Comparison of ENCODE assay signal across 14 mouse cellular contexts in the genomic region with DNA sequence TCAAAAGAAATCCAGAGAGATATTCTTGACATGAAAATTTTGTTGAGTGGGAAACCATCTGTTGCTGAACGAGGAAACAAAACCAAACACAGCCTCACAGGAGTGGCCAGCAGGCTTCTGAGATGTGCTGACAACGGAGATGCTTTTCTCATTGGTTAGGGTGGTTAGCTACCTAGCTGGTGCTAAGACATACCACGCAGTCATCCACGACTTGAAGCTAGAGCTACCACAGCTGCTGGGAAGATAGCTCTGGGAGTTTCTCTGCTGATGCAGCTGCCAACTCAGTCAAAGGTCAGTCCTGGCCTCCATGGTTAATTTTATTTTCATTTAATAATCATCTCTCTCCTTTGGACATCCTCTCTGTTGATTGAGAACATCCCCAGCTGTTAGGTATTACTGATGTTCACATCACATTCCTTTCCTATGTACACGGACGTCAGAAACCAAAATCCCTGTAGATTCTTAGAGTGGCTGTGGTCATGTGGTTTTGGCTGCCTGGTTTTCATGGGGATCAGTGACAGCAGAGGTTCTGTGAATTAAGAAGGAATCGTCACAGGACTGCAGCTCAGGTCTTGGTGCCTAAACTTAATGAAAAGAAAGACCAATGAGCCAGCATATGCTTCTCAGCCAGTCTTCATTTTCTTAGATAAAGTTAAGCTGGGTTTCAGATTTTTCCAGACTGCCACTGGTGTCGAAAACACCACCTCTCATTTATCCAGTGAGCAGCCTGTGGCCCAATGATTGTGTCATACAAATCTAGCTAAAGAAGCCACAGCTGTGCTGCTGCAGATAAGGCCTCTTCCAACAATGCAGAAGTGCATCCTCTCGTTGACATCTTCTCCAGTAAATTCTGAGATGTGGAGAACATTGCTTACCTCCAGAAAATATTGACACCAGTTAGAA. TPM values are rescaled to one million over a fixed set of nuclear protein-coding genes. Genes with fewer than 3 reads are reported as not detected.
DNase-seq lines count a peak whose midpoint lies in the region; ATAC-seq lines count a peak whose summit lies in the region.
"Had no signal": no experiment of that assay in that cellular context is flagged by ENCODE, and none has a peak within 500 bp of the region (broad histone marks: within the 10 kb centered on the region; RNA-seq: fewer than 3 reads in every experiment).

No protein-coding gene starts in this region.

- H3K4me2 ChIP-seq in embryonic facial prominence, embryonic 14.5 days (ENCODE audit: low read depth, low read length): no peak overlapping the region
- H3K4me2 ChIP-seq in lung, embryonic 16.5 days (ENCODE audit: low read depth, low read length): no peak overlapping the region
- H3K4me2 ChIP-seq in forebrain, embryonic 13.5 days: no peak overlapping the region
- H3K4me2 ChIP-seq: liver, embryonic 13.5 days; midbrain, embryonic 12.5 days had no signal

- no peak overlapping the region for H3K27ac ChIP-seq in embryonic facial prominence, embryonic 14.5 days (replicated peaks; ENCODE audit: low read depth, low read length)
- no peak overlapping the region for H3K27ac ChIP-seq in embryonic facial prominence, embryonic 10.5 days (replicated peaks)
- peak overlapping the region; percentile 41 for H3K27ac ChIP-seq in lung, embryonic 16.5 days (ENCODE audit: low read length)
- no peak overlapping the region for H3K27ac ChIP-seq in forebrain, embryonic 13.5 days
- H3K27ac ChIP-seq: liver, embryonic 13.5 days; midbrain, embryonic 12.5 days had no signal

- H3K36me3 ChIP-seq in embryonic facial prominence, embryonic 14.5 days (ENCODE audit: control insufficient read depth, insufficient read depth, low read length): no peaks in the 10 kb centered on the region
- H3K36me3 ChIP-seq in embryonic facial prominence, embryonic 10.5 days (replicated peaks): no peaks in the 10 kb centered on the region
- H3K36me3 ChIP-seq in lung, embryonic 16.5 days (ENCODE audit: control insufficient read depth, insufficient read depth, low read length): no peaks in the 10 kb centered on the region
- H3K36me3 ChIP-seq in forebrain, embryonic 13.5 days (ENCODE audit: poor library complexity, severe bottlenecking): no peaks in the 10 kb centered on the region
- H3K36me3 ChIP-seq: liver, embryonic 13.5 days; midbrain, embryonic 12.5 days had no signal

- H3K9me3 ChIP-seq in embryonic facial prominence, embryonic 14.5 days (ENCODE audit: control insufficient read depth, low read length): peaks cover 8% of the 10 kb centered on the region
- peaks cover 6% of the 10 kb centered on the region; the same call in 1 of the 2 replicates for H3K9me3 ChIP-seq in embryonic facial prominence, embryonic 10.5 days
- H3K9me3 ChIP-seq in lung, embryonic 16.5 days (ENCODE audit: control insufficient read depth, low read length): peaks cover 4% of the 10 kb centered on the region; the same call in 1 of the 2 replicates
- H3K9me3 ChIP-seq in forebrain, embryonic 13.5 days (replicated peaks): peaks cover 8% of the 10 kb centered on the region
- H3K9me3 ChIP-seq: liver, embryonic 13.5 days; midbrain, embryonic 12.5 days had no signal

- H3K9ac ChIP-seq in embryonic facial prominence, embryonic 14.5 days (ENCODE audit: low read depth, low read length): no peak overlapping the region
- no peak overlapping the region for H3K9ac ChIP-seq in lung, embryonic 16.5 days (ENCODE audit: low read length)
- H3K9ac ChIP-seq in forebrain, embryonic 13.5 days: no peak overlapping the region
- H3K9ac ChIP-seq: liver, embryonic 13.5 days; midbrain, embryonic 12.5 days had no signal

- DNase-seq in embryonic facial prominence, embryonic 14.5 days (ENCODE audit: low spot score): peak; percentile 17
- no peak for DNase-seq in embryonic facial prominence, embryonic 10.5 days (ENCODE audit: low spot score)
- peak; percentile 4 for DNase-seq in right cerebral cortex, adult 18-20 months
- no peak for DNase-seq in right cerebral cortex, postnatal 4 days
- peak; percentile 17 for DNase-seq in telencephalon, adult 2 months (ENCODE audit: low read depth, low spot score)
- DNase-seq in urinary bladder, postnatal 14 days (ENCODE audit: low spot score): no peak
- DNase-seq: adrenal gland, postnatal 14 days; kidney, postnatal 25 days; liver, embryonic 13.5 days; retina, postnatal 1 day had no signal

- no peaks in the 10 kb centered on the region for H3K27me3 ChIP-seq in embryonic facial prominence, embryonic 14.5 days (replicated peaks; ENCODE audit: control insufficient read depth, insufficient read depth, low read length)
- no peaks in the 10 kb centered on the region for H3K27me3 ChIP-seq in embryonic facial prominence, embryonic 10.5 days (replicated peaks; ENCODE audit: low read depth, poor library complexity, severe bottlenecking)
- H3K27me3 ChIP-seq in lung, embryonic 16.5 days (ENCODE audit: control insufficient read depth, insufficient read depth, low read depth, low read length): no peaks in the 10 kb centered on the region
- no peaks in the 10 kb centered on the region for H3K27me3 ChIP-seq in forebrain, embryonic 13.5 days
- H3K27me3 ChIP-seq: liver, embryonic 13.5 days; midbrain, embryonic 12.5 days had no signal

- no peaks in the 10 kb centered on the region for H3K4me1 ChIP-seq in embryonic facial prominence, embryonic 14.5 days (ENCODE audit: control insufficient read depth, insufficient read depth, low read length)
- no peaks in the 10 kb centered on the region for H3K4me1 ChIP-seq in embryonic facial prominence, embryonic 10.5 days
- H3K4me1 ChIP-seq in lung, embryonic 16.5 days (replicated peaks; ENCODE audit: control insufficient read depth, insufficient read depth, low read length): no peaks in the 10 kb centered on the region
- H3K4me1 ChIP-seq in forebrain, embryonic 13.5 days: no peaks in the 10 kb centered on the region
- H3K4me1 ChIP-seq: liver, embryonic 13.5 days; midbrain, embryonic 12.5 days had no signal

- H3K4me3 ChIP-seq in embryonic facial prominence, embryonic 14.5 days (ENCODE audit: low read depth, low read length): no peak overlapping the region
- H3K4me3 ChIP-seq in embryonic facial prominence, embryonic 10.5 days: no peak overlapping the region
- H3K4me3 ChIP-seq in lung, embryonic 16.5 days (ENCODE audit: low read length): no peak overlapping the region
- no peak overlapping the region for H3K4me3 ChIP-seq in forebrain, embryonic 13.5 days
- H3K4me3 ChIP-seq: liver, embryonic 13.5 days; midbrain, embryonic 12.5 days had no signal

- no peak for ATAC-seq in embryonic facial prominence, embryonic 14.5 days (ENCODE audit: low read depth)
- ATAC-seq in lung, embryonic 16.5 days (ENCODE audit: low read depth): peak; percentile 91
- no peak for ATAC-seq in forebrain, embryonic 13.5 days
- ATAC-seq: intestine, embryonic 16.5 days had no signal

- 52% methylated on average over 9 of the region's 9 CpGs for WGBS in embryonic facial prominence, embryonic 14.5 days
- WGBS in embryonic facial prominence, embryonic 10.5 days: 82% methylated on average over 9 of the region's 9 CpGs
- WGBS in lung, embryonic 16.5 days: 54% methylated on average over 9 of the region's 9 CpGs
- 85% methylated on average over 9 of the region's 9 CpGs for WGBS in forebrain, embryonic 13.5 days

RNA-seq across cellular contexts. Expression of a gene that starts 32.2 kb away (rescaled TPM):
- polyA plus RNA-seq in embryonic facial prominence, embryonic 14.5 days (2014; fragmentation: Nextera tagmentation; extraction: Ambion mirVana): 3.6 and 3.8 TPM in 2 replicates
- 1.7 and 2.2 TPM in 2 replicates for polyA plus RNA-seq in embryonic facial prominence, embryonic 10.5 days (2016; fragmentation: Nextera tagmentation; extraction: Ambion mirVana)
- polyA plus RNA-seq in lung, embryonic 16.5 days (2015; fragmentation: Nextera tagmentation; extraction: Ambion mirVana): 2.8 and 2.9 TPM in 2 replicates
- polyA plus RNA-seq in forebrain, embryonic 13.5 days (2015; fragmentation: Nextera tagmentation; extraction: Ambion mirVana): 0.94 and 1.1 TPM in 2 replicates

Comparison
In these comparisons a context has a peak if more than half of its experiments do, and no peak if none do; other contexts are left out.
1. DNase-seq: peak in embryonic facial prominence, embryonic 14.5 days (single experiment), right cerebral cortex, adult 18-20 months (single experiment) and telencephalon, adult 2 months (single experiment); none in embryonic facial prominence, embryonic 10.5 days (single experiment), right cerebral cortex, postnatal 4 days (single experiment) and urinary bladder, postnatal 14 days (single experiment).